Mouse (Mus musculus) CD4-positive helper T cell, adult 2 months (primary cell): Measurements from ENCODE around the gene Pde8b.
"Not testable (repeated sequence)": the region's sequence is repeated elsewhere in the genome, so short reads cannot be mapped to it uniquely, and the experiment has no call there.

Experiments
- DNase-seq: peaks from one replicate; pipeline ENCODE4 v3.0.0-alpha.2; 2012; ENCODE audit warnings: low read depth, missing footprints, low spot score

The Pde8b gene

GRCm38 (mm10) chr13:95221882-95222568 is 28.1 kb downstream of the Pde8b start:
- no peak for DNase-seq

- DNase-seq: not testable (repeated sequence)
Observed at GRCm38 (mm10) chr13:95215661-95216170, 34.4 kb downstream of the Pde8b start.

GRCm38 (mm10) chr13:95212320-95212719 is 37.8 kb downstream of the Pde8b start:
- no peak for DNase-seq

GRCm38 (mm10) chr13:95207301-95207700 is 42.8 kb downstream of the Pde8b start:
- DNase-seq: not testable (repeated sequence)

GRCm38 (mm10) chr13:95202151-95202758 is 47.9 kb downstream of the Pde8b start:
- DNase-seq: no peak

GRCm38 (mm10) chr13:95200817-95201216 is 49.3 kb downstream of the Pde8b start:
- DNase-seq: no peak

GRCm38 (mm10) chr13:95200036-95200435 is 50.1 kb downstream of the Pde8b start:
- DNase-seq: no peak

GRCm38 (mm10) chr13:95196106-95196705 is 53.9 kb downstream of the Pde8b start:
- no peak for DNase-seq

GRCm38 (mm10) chr13:95191951-95192350 is 58.2 kb downstream of the Pde8b start:
- DNase-seq: no peak

GRCm38 (mm10) chr13:95189111-95189510 is 61.0 kb downstream of the Pde8b start:
- no peak for DNase-seq

GRCm38 (mm10) chr13:95187153-95187665 is 62.9 kb downstream of the Pde8b start:
- DNase-seq: no peak

GRCm38 (mm10) chr13:95186741-95187035 is 63.4 kb downstream of the Pde8b start:
- no peak for DNase-seq

GRCm38 (mm10) chr13:95185891-95186740 is 64.0 kb downstream of the Pde8b start:
- no peak for DNase-seq

GRCm38 (mm10) chr13:95183686-95184085 is 66.5 kb downstream of the Pde8b start:
- DNase-seq: no peak

GRCm38 (mm10) chr13:95180208-95180607 is 69.9 kb downstream of the Pde8b start:
- DNase-seq: no peak

- DNase-seq: no peak
Observed at GRCm38 (mm10) chr13:95177326-95177725, 72.8 kb downstream of the Pde8b start.

- DNase-seq: no peak
Observed at GRCm38 (mm10) chr13:95176399-95176798, 73.7 kb downstream of the Pde8b start.

GRCm38 (mm10) chr13:95174253-95174652 is 75.9 kb downstream of the Pde8b start:
- DNase-seq: no peak

GRCm38 (mm10) chr13:95172346-95172745 is 77.8 kb downstream of the Pde8b start:
- DNase-seq: no peak

- DNase-seq: no peak
Observed at GRCm38 (mm10) chr13:95160211-95160610, 89.9 kb downstream of the Pde8b start.

- DNase-seq: no peak
Observed at GRCm38 (mm10) chr13:95158986-95159385, 91.2 kb downstream of the Pde8b start.

- DNase-seq: no peak
Observed at GRCm38 (mm10) chr13:95144746-95145145, 105.4 kb downstream of the Pde8b start.
